Mouse (Mus musculus): ENCODE results near the gene Eif3g. TPM values are rescaled to one million over a fixed set of nuclear protein-coding genes. Genes with fewer than 3 reads are reported as not detected.

The Eif3g gene
- polyA plus RNA-seq, 1 experiment from 2014 or later, result 202 TPM

Small RNA genes within 50 kb of the gene (microRNA-seq; reads per million reads assigned to microRNA genes)
- not detected for gene Mir7081

Other genes with a start within 250 kb of the Eif3g start
- 45.5 and 48.5 TPM in 2 replicates for gene Pin1, start 246.5 kb downstream of the Eif3g start, polyA plus RNA-seq (2014; fragmentation: Nextera tagmentation; extraction: Ambion mirVana)
- 0.42 and 1.3 TPM in 2 replicates for gene Olfm2, start 152.3 kb downstream of the Eif3g start, polyA plus RNA-seq (2014; fragmentation: Nextera tagmentation; extraction: Ambion mirVana)
- 0.12 and 0.20 TPM in 2 replicates for gene Col5a3, start 83.6 kb downstream of the Eif3g start, polyA plus RNA-seq (2014; fragmentation: Nextera tagmentation; extraction: Ambion mirVana)
- not detected in 2 replicates for gene Rdh8, start 80.1 kb downstream of the Eif3g start, polyA plus RNA-seq (2014; fragmentation: Nextera tagmentation; extraction: Ambion mirVana)
- gene A230050P20Rik, start 30.0 kb downstream of the Eif3g start, polyA plus RNA-seq (2014; fragmentation: Nextera tagmentation; extraction: Ambion mirVana), result 4.5 and 5.9 TPM in 2 replicates
- 1.9 and 2.7 TPM in 2 replicates for gene Angptl6, start 18.9 kb downstream of the Eif3g start, polyA plus RNA-seq (2014; fragmentation: Nextera tagmentation; extraction: Ambion mirVana)
- 28.2 and 30.0 TPM in 2 replicates for gene Ppan, start 10.4 kb downstream of the Eif3g start, polyA plus RNA-seq (2014; fragmentation: Nextera tagmentation; extraction: Ambion mirVana)
- 35.2 and 39.4 TPM in 2 replicates for gene Dnmt1, start 61.3 kb upstream of the Eif3g start, polyA plus RNA-seq (2014; fragmentation: Nextera tagmentation; extraction: Ambion mirVana)
- gene S1pr2, start 78.2 kb upstream of the Eif3g start, polyA plus RNA-seq (2014; fragmentation: Nextera tagmentation; extraction: Ambion mirVana), result 20.1 and 21.5 TPM in 2 replicates
- gene Mrpl4, start 104.1 kb upstream of the Eif3g start, polyA plus RNA-seq (2014; fragmentation: Nextera tagmentation; extraction: Ambion mirVana), result 151 and 160 TPM in 2 replicates
- gene Icam1, start 117.4 kb upstream of the Eif3g start, polyA plus RNA-seq (2014; fragmentation: Nextera tagmentation; extraction: Ambion mirVana), result 13.9 and 14.4 TPM in 2 replicates
- gene Icam4, start 130.8 kb upstream of the Eif3g start, polyA plus RNA-seq (2014; fragmentation: Nextera tagmentation; extraction: Ambion mirVana), result 1.3 and 1.9 TPM in 2 replicates
- 0.08 TPM in 1 of 2 replicates, not detected in the other for gene Icam5, start 133.4 kb upstream of the Eif3g start, polyA plus RNA-seq (2014; fragmentation: Nextera tagmentation; extraction: Ambion mirVana)
- gene Zglp1, start 168.5 kb upstream of the Eif3g start, polyA plus RNA-seq (2014; fragmentation: Nextera tagmentation; extraction: Ambion mirVana), result 1.1 TPM in 1 of 2 replicates, not detected in the other
- 0.12 and 0.49 TPM in 2 replicates for gene Gm49373, start 174.5 kb upstream of the Eif3g start, polyA plus RNA-seq (2014; fragmentation: Nextera tagmentation; extraction: Ambion mirVana)
- gene Fdx1l, start 175.0 kb upstream of the Eif3g start, polyA plus RNA-seq (2014; fragmentation: Nextera tagmentation; extraction: Ambion mirVana), result 45.1 and 50.8 TPM in 2 replicates
- 1.3 and 1.4 TPM in 2 replicates for gene Gm38431, start 193.4 kb upstream of the Eif3g start, polyA plus RNA-seq (2014; fragmentation: Nextera tagmentation; extraction: Ambion mirVana)
- gene Raver1, start 193.4 kb upstream of the Eif3g start, polyA plus RNA-seq (2014; fragmentation: Nextera tagmentation; extraction: Ambion mirVana), result 43.9 and 44.9 TPM in 2 replicates
- 11.2 and 11.9 TPM in 2 replicates for gene Tyk2, start 232.6 kb upstream of the Eif3g start, polyA plus RNA-seq (2014; fragmentation: Nextera tagmentation; extraction: Ambion mirVana)